ENCODE assay signal across 11 mouse cellular contexts in genomic region chr11:117154088-117154815, GRCm38 (mm10). TPM values are rescaled to one million over a fixed set of nuclear protein-coding genes. Genes with fewer than 3 reads are reported as not detected.
DNase-seq lines count a peak whose midpoint lies in the region; ATAC-seq and TF ChIP-seq lines count a peak whose summit lies in the region.
"Had no signal": no experiment of that assay in that cellular context is flagged by ENCODE, and none has a peak within 500 bp of the region (broad histone marks: within the 10 kb centered on the region; RNA-seq: fewer than 3 reads in every experiment).

No protein-coding gene starts in this region.

- no peak overlapping the region for H3K4me2 ChIP-seq in midbrain, embryonic 12.5 days (replicated peaks)
- H3K4me2 ChIP-seq in midbrain, postnatal 0 days (ENCODE audit: low read depth, low read length, poor library complexity, severe bottlenecking), result no peak overlapping the region
- no peak overlapping the region for H3K4me2 ChIP-seq in intestine, embryonic 15.5 days (replicated peaks)
- H3K4me2 ChIP-seq in stomach, embryonic 16.5 days (ENCODE audit: low read depth, low read length), result no peak overlapping the region
- H3K4me2 ChIP-seq: lung, embryonic 15.5 days had no signal

- H3K27ac ChIP-seq in heart, embryonic 10.5 days, result peak overlapping the region; percentile 38
- H3K27ac ChIP-seq in midbrain, embryonic 12.5 days (replicated peaks), result peak overlapping the region; percentile 11; the same call in 1 of the 2 replicates
- no peak overlapping the region for H3K27ac ChIP-seq in midbrain, postnatal 0 days (ENCODE audit: low read depth, low read length)
- H3K27ac ChIP-seq in intestine, embryonic 15.5 days, result peak overlapping the region; percentile 18; the same call in 1 of the 2 replicates
- H3K27ac ChIP-seq in stomach, embryonic 16.5 days (ENCODE audit: low read length), result peak overlapping the region; percentile 73
- H3K27ac ChIP-seq: gastrocnemius, adult 2 months; lung, embryonic 15.5 days had no signal

- ATAC-seq in midbrain, embryonic 12.5 days (ENCODE audit: low FRiP score, low read depth), result no peak
- ATAC-seq in midbrain, postnatal 0 days (ENCODE audit: low FRiP score), result no peak
- ATAC-seq in intestine, embryonic 15.5 days, result peak; percentile 85
- ATAC-seq in stomach, embryonic 16.5 days (ENCODE audit: insufficient read depth, low FRiP score), result peak; percentile 80

- no peaks in the 10 kb centered on the region for H3K27me3 ChIP-seq in heart, embryonic 10.5 days (ENCODE audit: insufficient read depth, poor library complexity, severe bottlenecking)
- no peaks in the 10 kb centered on the region for H3K27me3 ChIP-seq in midbrain, embryonic 12.5 days
- H3K27me3 ChIP-seq in midbrain, postnatal 0 days (ENCODE audit: insufficient read depth, low read length), result no peaks in the 10 kb centered on the region
- no peaks in the 10 kb centered on the region for H3K27me3 ChIP-seq in intestine, embryonic 15.5 days (replicated peaks)
- H3K27me3 ChIP-seq in stomach, embryonic 16.5 days (ENCODE audit: control insufficient read depth, insufficient read depth, low read length), result no peaks in the 10 kb centered on the region
- H3K27me3 ChIP-seq: lung, embryonic 15.5 days had no signal

- WGBS in heart, embryonic 10.5 days, result 32% methylated on average over 7 of the region's 7 CpGs
- WGBS in midbrain, embryonic 12.5 days, result 76% methylated on average over 7 of the region's 7 CpGs
- 73% methylated on average over 7 of the region's 7 CpGs for WGBS in midbrain, postnatal 0 days
- 49% methylated on average over 7 of the region's 7 CpGs for WGBS in intestine, embryonic 15.5 days
- 34% methylated on average over 7 of the region's 7 CpGs for WGBS in stomach, embryonic 16.5 days

- no peak for TF ChIP-seq CTCF in midbrain, postnatal 0 days (IDR thresholded peaks at IDR 0.05)

- no peak overlapping the region for H3K4me3 ChIP-seq in heart, embryonic 10.5 days
- no peak overlapping the region for H3K4me3 ChIP-seq in midbrain, embryonic 12.5 days
- no peak overlapping the region for H3K4me3 ChIP-seq in midbrain, postnatal 0 days (ENCODE audit: low read depth, low read length)
- H3K4me3 ChIP-seq in intestine, embryonic 15.5 days (replicated peaks), result no peak overlapping the region
- no peak overlapping the region for H3K4me3 ChIP-seq in stomach, embryonic 16.5 days (replicated peaks; ENCODE audit: low read length)
- H3K4me3 ChIP-seq: gastrocnemius, adult 2 months; lung, embryonic 15.5 days had no signal

- no peak for DNase-seq in heart, embryonic 10.5 days (ENCODE audit: low spot score)
- no peak for DNase-seq in heart, adult 9 months (ENCODE audit: low spot score in 2 of 2)
- DNase-seq in midbrain, postnatal 0 days (ENCODE audit: low spot score), result no peak
- DNase-seq in spleen, adult 18-20 months, result no peak
- no peak for DNase-seq in spleen, postnatal 4 days (ENCODE audit: low spot score in 2 of 2)
- DNase-seq: gastrocnemius, adult 2 months; layer of hippocampus, postnatal 36 days had no signal

- H3K9ac ChIP-seq in midbrain, embryonic 12.5 days (replicated peaks), result 0 out of 2 replicates have a peak overlapping the region, but pooled peaks have one; percentile 28
- no peak overlapping the region for H3K9ac ChIP-seq in midbrain, postnatal 0 days (replicated peaks; ENCODE audit: low read length, poor library complexity, severe bottlenecking)
- H3K9ac ChIP-seq in intestine, embryonic 15.5 days, result no peak overlapping the region
- 0 out of 2 replicates have a peak overlapping the region, but pooled peaks have one; percentile 0 for H3K9ac ChIP-seq in stomach, embryonic 16.5 days (ENCODE audit: low read length)
- H3K9ac ChIP-seq: lung, embryonic 15.5 days had no signal

- H3K36me3 ChIP-seq in heart, embryonic 10.5 days, result peaks cover 92% of the 10 kb centered on the region
- H3K36me3 ChIP-seq in midbrain, embryonic 12.5 days, result peaks cover 88% of the 10 kb centered on the region
- peaks cover 82% of the 10 kb centered on the region for H3K36me3 ChIP-seq in midbrain, postnatal 0 days (ENCODE audit: insufficient read depth, low read length)
- H3K36me3 ChIP-seq in intestine, embryonic 15.5 days, result peaks cover 22% of the 10 kb centered on the region
- H3K36me3 ChIP-seq in stomach, embryonic 16.5 days (ENCODE audit: control insufficient read depth, insufficient read depth, low read length), result peaks cover 28% of the 10 kb centered on the region

- peaks cover 42% of the 10 kb centered on the region for H3K4me1 ChIP-seq in heart, embryonic 10.5 days
- peaks cover 6% of the 10 kb centered on the region for H3K4me1 ChIP-seq in midbrain, embryonic 12.5 days
- no peaks in the 10 kb centered on the region for H3K4me1 ChIP-seq in midbrain, postnatal 0 days (ENCODE audit: insufficient read depth, low read length)
- peaks cover 5% of the 10 kb centered on the region for H3K4me1 ChIP-seq in intestine, embryonic 15.5 days (replicated peaks)
- peaks cover 15% of the 10 kb centered on the region; the same call in 1 of the 2 replicates for H3K4me1 ChIP-seq in stomach, embryonic 16.5 days (ENCODE audit: control insufficient read depth, insufficient read depth, low read length)

- H3K9me3 ChIP-seq in heart, embryonic 10.5 days, result no peaks in the 10 kb centered on the region
- no peaks in the 10 kb centered on the region for H3K9me3 ChIP-seq in midbrain, embryonic 12.5 days
- no peaks in the 10 kb centered on the region for H3K9me3 ChIP-seq in midbrain, postnatal 0 days (ENCODE audit: low read length)
- H3K9me3 ChIP-seq in intestine, embryonic 15.5 days, result no peaks in the 10 kb centered on the region
- H3K9me3 ChIP-seq in stomach, embryonic 16.5 days (replicated peaks; ENCODE audit: control insufficient read depth, low read length), result no peaks in the 10 kb centered on the region
- H3K9me3 ChIP-seq: lung, embryonic 15.5 days had no signal

RNA-seq across cellular contexts. Expression of gene Sec14l1, which starts 39.3 kb away (rescaled TPM):
- polyA plus RNA-seq in heart, embryonic 10.5 days (2016; fragmentation: Nextera tagmentation; extraction: Ambion mirVana), result 46.2 and 56.0 TPM in 2 replicates
- polyA plus RNA-seq in midbrain, embryonic 12.5 days (2016; fragmentation: Nextera tagmentation; extraction: Ambion mirVana), result 63.7 and 68.9 TPM in 2 replicates
- total RNA-seq in midbrain, postnatal 0 days (2014; rRNA removed), result 63.5 and 71.1 TPM in 2 replicates
- 48.0 and 49.2 TPM in 2 replicates for polyA plus RNA-seq in midbrain, postnatal 0 days (2015; fragmentation: Nextera tagmentation; extraction: Ambion mirVana)
- 30.4 and 30.7 TPM in 2 replicates for polyA plus RNA-seq in intestine, embryonic 15.5 days (2015; fragmentation: Nextera tagmentation; extraction: Ambion mirVana)
- polyA plus RNA-seq in stomach, embryonic 16.5 days (2015; fragmentation: Nextera tagmentation; extraction: Ambion mirVana), result 61.7 and 62.5 TPM in 2 replicates

RNA-seq across cellular contexts. Expression of gene Sept9, which starts 45.2 kb away (rescaled TPM):
- polyA plus RNA-seq in heart, embryonic 10.5 days (2016; fragmentation: Nextera tagmentation; extraction: Ambion mirVana), result 148 and 164 TPM in 2 replicates
- polyA plus RNA-seq in midbrain, embryonic 12.5 days (2016; fragmentation: Nextera tagmentation; extraction: Ambion mirVana), result 162 and 176 TPM in 2 replicates
- 105 and 108 TPM in 2 replicates for total RNA-seq in midbrain, postnatal 0 days (2014; rRNA removed)
- polyA plus RNA-seq in midbrain, postnatal 0 days (2015; fragmentation: Nextera tagmentation; extraction: Ambion mirVana), result 95.3 and 100 TPM in 2 replicates
- polyA plus RNA-seq in intestine, embryonic 15.5 days (2015; fragmentation: Nextera tagmentation; extraction: Ambion mirVana), result 166 and 167 TPM in 2 replicates
- polyA plus RNA-seq in stomach, embryonic 16.5 days (2015; fragmentation: Nextera tagmentation; extraction: Ambion mirVana), result 101 and 105 TPM in 2 replicates

Comparison
In these comparisons a context has a peak if more than half of its experiments do, and no peak if none do; other contexts are left out.
1. H3K9ac ChIP-seq: peak in midbrain, embryonic 12.5 days (single experiment) and stomach, embryonic 16.5 days (single experiment); none in midbrain, postnatal 0 days (single experiment) and intestine, embryonic 15.5 days (single experiment).
2. ATAC-seq: peak in intestine, embryonic 15.5 days (single experiment) and stomach, embryonic 16.5 days (single experiment); none in midbrain, embryonic 12.5 days (single experiment) and midbrain, postnatal 0 days (single experiment).